Mouse (Mus musculus) heart, embryonic 11.5 days (tissue): Measurements from ENCODE around the gene Gm9195. TPM values are rescaled to one million over a fixed set of nuclear protein-coding genes. Genes with fewer than 3 reads are reported as not detected.

Source experiments
- ATAC-seq: fragments of 200-750 bp; cut with Nextera tagmentation; replicated peaks from 2 replicates; pipeline ENCODE4 v1.8.0; 2017; ENCODE audit warnings: moderate library complexity; ENCODE audit not compliant: insufficient number of reproducible peaks, low FRiP score, low TSS enrichment
- H3K27ac ChIP-seq: fragments of 300-500 bp; sonication (generic); 2 replicates; pipeline ENCODE4 v1.5.1; 2014; ENCODE audit warnings: mild to moderate bottlenecking, low read depth, low read length
- H3K27me3 ChIP-seq: fragments of 300-500 bp; sonication (generic); 2 replicates; pipeline ENCODE4 v1.6.1; 2014; ENCODE audit warnings: mild to moderate bottlenecking, low read length, mixed read lengths; ENCODE audit not compliant: control insufficient read depth, insufficient read depth
- H3K36me3 ChIP-seq: fragments of 300-500 bp; sonication (generic); 2 replicates; pipeline ENCODE4 v1.6.1; 2014; ENCODE audit warnings: mild to moderate bottlenecking, low read length, moderate library complexity, mixed read lengths; ENCODE audit not compliant: control insufficient read depth, insufficient read depth
- H3K4me1 ChIP-seq: fragments of 300-500 bp; sonication (generic); 2 replicates; pipeline ENCODE4 v1.6.1; 2014; ENCODE audit warnings: low read length; ENCODE audit not compliant: control insufficient read depth, insufficient read depth
- H3K4me2 ChIP-seq: fragments of 300-500 bp; sonication (generic); 2 replicates; pipeline ENCODE4 v1.6.1; 2014; ENCODE audit warnings: mild to moderate bottlenecking, moderate library complexity
- H3K4me3 ChIP-seq: fragments of 300-500 bp; sonication (generic); 2 replicates; pipeline ENCODE4 v1.5.1; 2014; ENCODE audit warnings: low read depth, low read length
- H3K9ac ChIP-seq: fragments of 300-500 bp; sonication (generic); 2 replicates; pipeline ENCODE4 v1.6.1; 2014; ENCODE audit warnings: mild to moderate bottlenecking, low read depth, low read length, moderate library complexity
- H3K9me3 ChIP-seq: fragments of 300-500 bp; sonication (generic); replicated peaks from 2 replicates; pipeline ENCODE4 v1.6.1; 2016; ENCODE audit warnings: low read length; ENCODE audit not compliant: control insufficient read depth
- WGBS: fragments of 180-500 bp; shearing (Covaris S2); extraction: QIAGEN DNeasy Blood & Tissue Kit; methylation state at CpG from one replicate; pipeline ENCODE4 v1.1.7; 2014; ENCODE audit not compliant: insufficient replicate concordance; 5-methylcytosine and 5-hydroxymethylcytosine counted together
- polyA plus RNA-seq: library from polyadenylated mRNA; unstranded; fragments of >200 nt; fragmentation: Nextera tagmentation; extraction: Ambion mirVana; gene quantifications from 2 replicates; pipeline ENCODE4 v1.2.1, GENCODE M21; 2014

Gm9195 gene
- polyA plus RNA-seq, 1 experiment from 2014 or later, result not detected

DNA sequence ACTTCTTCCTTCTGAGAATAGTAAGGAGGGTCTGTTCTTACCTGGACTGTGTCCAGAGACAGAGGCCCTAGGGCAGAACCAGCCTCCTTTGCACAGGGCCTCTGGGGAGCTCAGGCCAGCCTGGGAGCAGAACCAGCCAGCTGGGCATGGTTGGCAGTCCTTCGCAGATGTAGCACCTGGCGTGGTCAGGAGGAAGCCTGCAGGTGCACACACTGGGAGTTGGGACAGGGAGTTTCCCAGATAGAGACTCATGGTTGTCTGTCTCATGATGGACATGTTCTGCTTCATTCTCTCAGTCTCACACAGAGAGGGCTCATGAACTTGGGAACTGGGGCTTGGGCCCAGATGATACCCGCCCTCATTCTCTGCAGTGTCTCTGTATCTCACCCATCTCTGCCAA lies 25.3 kb downstream of the Gm9195 start:
- no peak overlapping the region for H3K9ac ChIP-seq
- no peaks in the 10 kb centered on the region for H3K36me3 ChIP-seq
- H3K27me3 ChIP-seq, result no peaks in the 10 kb centered on the region
- H3K4me3 ChIP-seq, result no peak overlapping the region
- ATAC-seq, result no peak
- WGBS, result 76% methylated on average over 3 of the region's 3 CpGs
- H3K4me1 ChIP-seq, result no peaks in the 10 kb centered on the region
- no peak overlapping the region for H3K4me2 ChIP-seq
- H3K27ac ChIP-seq, result no peak overlapping the region
- no peaks in the 10 kb centered on the region for H3K9me3 ChIP-seq

DNA sequence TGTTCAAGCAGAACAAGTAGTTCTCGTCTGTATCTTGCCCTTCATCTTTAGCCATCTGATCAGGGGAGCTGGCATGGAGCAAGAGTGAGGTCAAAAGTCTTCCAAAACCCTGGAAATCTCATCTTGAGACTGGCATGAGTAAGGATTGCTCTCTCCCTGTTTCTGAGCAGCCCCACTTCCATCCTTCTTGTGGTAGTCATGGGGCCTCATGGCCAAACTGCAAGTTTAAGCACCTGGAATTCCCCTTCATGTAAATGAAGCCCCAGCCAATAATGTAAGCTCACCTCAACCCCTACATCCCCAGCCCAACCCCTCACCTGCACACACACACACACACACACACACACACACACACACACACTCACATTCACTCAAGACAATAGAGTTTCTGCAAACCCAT lies 30.0 kb downstream of the Gm9195 start:
- Histone ChIP-seq H3K36me3 (no peaks in the 10 kb centered on the region), H3K4me1 (no peaks in the 10 kb centered on the region), H3K27me3 (0 out of 2 replicates have a peak, but pooled peaks cover 3% of the 10 kb centered on the region), H3K9ac (no peak overlapping the region), H3K4me3 (no peak overlapping the region), H3K9me3 (no peaks in the 10 kb centered on the region), H3K27ac (no peak overlapping the region), H3K4me2 (no peak overlapping the region)
- ATAC-seq, result no peak
- 46% methylated on average over 1 of the region's 1 CpGs for WGBS

DNA sequence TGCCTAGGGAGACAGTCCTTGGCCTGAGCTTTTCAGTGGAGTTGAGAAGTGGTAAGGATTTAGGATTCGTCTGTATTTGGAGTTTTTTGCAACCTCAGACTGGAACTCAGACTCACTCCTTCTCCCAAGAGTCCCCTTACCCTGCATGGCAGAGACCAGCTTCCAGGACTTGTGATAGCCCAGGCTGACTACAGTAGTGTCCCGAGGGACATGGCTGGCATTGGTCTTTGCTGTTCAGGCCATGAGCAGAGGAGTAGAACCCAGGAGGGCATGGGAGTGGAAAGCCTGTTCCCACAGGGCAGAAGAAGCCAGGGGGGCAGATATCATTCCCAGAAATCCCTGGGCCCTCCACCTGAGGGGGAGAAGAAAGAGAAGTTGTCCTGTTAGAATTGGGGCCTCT lies 31.3 kb downstream of the Gm9195 start:
- H3K27ac ChIP-seq, result no peak overlapping the region
- no peak overlapping the region for H3K4me2 ChIP-seq
- H3K27me3 ChIP-seq, result 0 out of 2 replicates have a peak, but pooled peaks cover 3% of the 10 kb centered on the region
- no peaks in the 10 kb centered on the region for H3K9me3 ChIP-seq
- H3K4me1 ChIP-seq, result no peaks in the 10 kb centered on the region
- whole genome bisulfite sequencing, result 62% methylated on average over 2 of the region's 2 CpGs
- ATAC-seq, result no peak
- no peak overlapping the region for H3K9ac ChIP-seq
- H3K36me3 ChIP-seq, result no peaks in the 10 kb centered on the region
- no peak overlapping the region for H3K4me3 ChIP-seq

DNA sequence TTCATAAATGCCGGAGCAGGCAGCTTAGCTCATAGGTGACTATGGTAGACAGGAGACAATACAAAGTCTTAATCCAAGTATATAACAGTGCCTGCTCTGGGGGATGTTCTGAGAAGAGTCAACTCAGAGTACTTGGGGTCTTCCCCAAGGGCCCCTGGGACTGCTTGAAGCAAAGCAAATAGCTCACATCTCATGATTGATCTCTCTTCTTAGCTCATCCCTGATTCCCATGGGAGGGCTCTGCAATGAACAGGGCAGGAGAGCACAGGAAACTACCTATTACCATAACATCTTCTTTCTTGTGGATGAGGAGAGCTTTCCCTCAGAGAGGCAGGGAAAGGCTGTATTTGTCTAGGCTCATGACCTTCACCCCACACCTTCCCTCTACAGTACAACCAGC lies 32.7 kb downstream of the Gm9195 start:
- ATAC-seq, result no peak
- Histone ChIP-seq H3K4me2 (no peak overlapping the region), H3K4me1 (no peaks in the 10 kb centered on the region), H3K27me3 (0 out of 2 replicates have a peak, but pooled peaks cover 5% of the 10 kb centered on the region), H3K9ac (no peak overlapping the region), H3K9me3 (no peaks in the 10 kb centered on the region), H3K4me3 (no peak overlapping the region), H3K36me3 (no peaks in the 10 kb centered on the region), H3K27ac (no peak overlapping the region)
- 85% methylated on average over 1 of the region's 1 CpGs for WGBS

DNA sequence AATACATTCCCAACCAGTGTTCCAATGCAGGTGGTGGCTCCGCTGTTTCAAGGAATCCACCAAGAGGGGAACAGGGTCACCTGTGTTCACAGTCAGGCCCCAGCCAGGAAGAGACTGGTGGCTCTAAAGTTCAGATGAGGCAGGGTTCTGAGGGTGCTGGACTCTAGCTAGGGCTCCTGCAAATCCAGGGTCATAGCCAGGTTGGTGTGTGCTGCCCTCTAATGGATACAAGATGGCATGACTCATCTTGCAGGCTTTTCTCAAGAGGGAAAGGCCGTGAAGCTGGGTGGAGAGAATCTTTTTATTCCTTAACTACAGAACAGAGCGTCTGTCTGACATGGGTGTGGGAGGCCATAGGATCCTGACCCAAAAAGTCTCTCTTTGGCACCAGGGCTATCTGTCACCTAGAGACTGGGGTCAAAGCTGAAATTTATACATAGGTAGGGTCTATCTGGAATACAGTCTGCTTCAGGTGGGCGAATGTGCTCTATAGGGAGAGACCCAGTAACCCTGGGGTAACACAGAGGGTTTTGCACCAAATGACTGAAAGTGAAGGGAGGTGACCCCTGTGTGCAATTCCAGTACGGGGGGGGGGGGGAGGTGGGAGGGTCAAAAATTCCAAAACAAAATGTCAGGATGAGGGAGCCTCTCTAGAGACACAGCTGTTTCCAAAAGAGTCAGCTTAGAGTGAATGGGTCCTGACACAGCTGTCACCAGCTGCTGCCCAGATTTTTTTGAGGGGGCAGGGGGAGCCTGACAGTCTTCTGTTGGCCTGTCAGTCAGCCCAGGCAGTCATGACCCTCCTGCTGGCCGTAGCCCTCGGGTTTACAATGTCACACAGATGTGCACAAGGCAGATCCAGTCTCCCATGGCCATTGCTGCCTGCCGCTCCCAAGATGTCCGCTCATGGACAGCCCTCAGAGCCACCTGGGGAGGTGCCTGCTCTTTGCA lies 44.2 kb downstream of the Gm9195 start:
- no peak overlapping the region for H3K4me2 ChIP-seq
- 62% methylated on average over 9 of the region's 9 CpGs for WGBS
- H3K4me3 ChIP-seq, result no peak overlapping the region
- H3K9me3 ChIP-seq, result no peaks in the 10 kb centered on the region
- no peak for ATAC-seq
- no peaks in the 10 kb centered on the region for H3K4me1 ChIP-seq
- H3K27ac ChIP-seq, result no peak overlapping the region
- no peaks in the 10 kb centered on the region for H3K27me3 ChIP-seq
- no peaks in the 10 kb centered on the region for H3K36me3 ChIP-seq
- no peak overlapping the region for H3K9ac ChIP-seq

DNA sequence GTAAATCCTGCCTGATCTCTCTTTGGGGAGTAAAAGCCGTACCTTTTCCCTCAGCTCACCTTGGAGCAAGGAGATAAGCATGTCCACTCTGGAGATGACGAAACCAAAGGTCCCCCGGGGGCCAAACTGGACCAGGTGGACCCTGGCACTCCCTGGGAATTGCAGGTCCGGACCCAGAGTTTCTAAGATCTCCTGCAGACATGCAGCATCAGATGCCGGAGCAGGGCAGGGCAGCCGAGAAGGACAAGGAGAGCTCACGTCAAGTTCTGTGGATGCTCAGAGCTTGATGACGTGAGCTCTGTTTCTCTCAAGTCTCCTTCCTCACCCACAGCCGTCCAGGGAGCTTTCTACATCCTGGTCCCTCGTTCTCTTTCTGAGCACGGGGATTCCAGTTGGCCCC lies 48.7 kb downstream of the Gm9195 start:
- Histone ChIP-seq H3K36me3 (no peaks in the 10 kb centered on the region), H3K4me3 (no peak overlapping the region), H3K9ac (no peak overlapping the region), H3K9me3 (no peaks in the 10 kb centered on the region), H3K4me1 (no peaks in the 10 kb centered on the region), H3K27me3 (no peaks in the 10 kb centered on the region), H3K27ac (no peak overlapping the region), H3K4me2 (no peak overlapping the region)
- 65% methylated on average over 11 of the region's 11 CpGs for WGBS
- ATAC-seq, result no peak

DNA sequence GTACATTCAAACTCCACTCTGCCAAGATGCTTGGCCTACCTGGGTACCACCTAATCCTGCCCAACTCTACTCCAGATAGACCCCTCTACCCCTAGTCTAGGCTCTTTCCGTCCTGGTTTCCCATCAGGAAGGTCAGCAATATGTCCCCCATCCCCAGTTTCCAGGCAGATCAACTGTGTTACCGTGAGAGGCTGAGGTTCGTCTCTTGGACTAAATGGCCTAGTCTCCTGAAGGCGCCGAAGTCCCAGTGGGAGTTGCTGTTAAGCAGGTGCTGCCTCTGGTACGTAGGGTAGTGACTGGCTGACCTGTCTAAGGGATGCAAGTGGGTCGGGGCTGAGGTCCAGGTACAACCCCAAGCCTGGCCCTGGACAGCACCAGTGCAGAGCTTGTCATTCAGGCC lies 50.7 kb downstream of the Gm9195 start:
- Histone ChIP-seq H3K9ac (no peak overlapping the region), H3K4me1 (no peaks in the 10 kb centered on the region), H3K36me3 (no peaks in the 10 kb centered on the region), H3K27ac (no peak overlapping the region), H3K4me2 (no peak overlapping the region), H3K4me3 (no peak overlapping the region), H3K9me3 (no peaks in the 10 kb centered on the region), H3K27me3 (no peaks in the 10 kb centered on the region)
- ATAC-seq, result no peak
- 80% methylated on average over 7 of the region's 7 CpGs for WGBS

DNA sequence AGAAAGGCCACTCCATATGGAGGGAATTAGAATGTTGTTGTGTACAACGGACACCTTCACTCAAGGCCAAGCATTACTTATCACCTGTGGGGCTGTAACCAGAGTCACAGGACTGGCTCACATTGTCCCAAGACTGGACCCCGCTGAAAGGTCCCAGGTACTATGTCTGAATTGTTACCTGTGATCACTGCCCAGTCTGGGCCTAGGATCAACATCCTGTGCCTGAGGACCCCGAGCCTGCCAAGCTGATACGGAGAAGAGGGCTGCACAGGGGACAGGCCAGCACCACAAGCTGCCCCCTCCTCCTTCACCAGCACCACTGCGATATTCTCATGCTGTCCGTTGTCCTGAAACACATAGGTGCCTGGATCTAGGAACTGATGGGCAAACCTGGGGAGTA lies 51.2 kb downstream of the Gm9195 start:
- no peak overlapping the region for H3K4me2 ChIP-seq
- no peaks in the 10 kb centered on the region for H3K4me1 ChIP-seq
- H3K27ac ChIP-seq, result no peak overlapping the region
- no peaks in the 10 kb centered on the region for H3K36me3 ChIP-seq
- no peak for ATAC-seq
- no peak overlapping the region for H3K4me3 ChIP-seq
- 79% methylated on average over 6 of the region's 6 CpGs for WGBS
- H3K27me3 ChIP-seq, result no peaks in the 10 kb centered on the region
- no peak overlapping the region for H3K9ac ChIP-seq
- no peaks in the 10 kb centered on the region for H3K9me3 ChIP-seq

DNA sequence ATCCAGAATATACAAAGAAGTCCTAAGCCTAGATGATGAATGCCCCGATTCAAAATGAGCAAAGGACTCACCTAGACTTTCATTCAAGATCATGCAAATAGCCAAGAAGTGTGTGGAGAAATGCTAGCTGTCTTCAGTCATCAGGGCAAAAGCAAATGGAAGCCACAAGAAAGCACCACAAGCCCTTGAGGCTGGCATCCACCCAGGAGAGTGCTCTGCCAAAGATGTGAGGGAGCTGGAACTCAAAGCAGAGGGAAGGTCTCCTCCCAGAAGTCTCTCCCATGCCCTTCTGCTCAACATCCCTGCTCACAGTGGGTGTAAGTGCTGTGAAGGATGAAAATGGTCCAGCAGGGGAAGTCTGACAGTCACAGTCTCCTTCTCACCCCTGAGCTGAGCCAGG lies 52.7 kb downstream of the Gm9195 start:
- WGBS, result 68% methylated on average over 1 of the region's 1 CpGs
- Histone ChIP-seq H3K4me2 (no peak overlapping the region), H3K4me3 (no peak overlapping the region), H3K4me1 (no peaks in the 10 kb centered on the region), H3K27me3 (no peaks in the 10 kb centered on the region), H3K36me3 (no peaks in the 10 kb centered on the region), H3K9ac (no peak overlapping the region), H3K9me3 (no peaks in the 10 kb centered on the region), H3K27ac (no peak overlapping the region)
- ATAC-seq, result no peak
